Mouse (Mus musculus): Measurements from ENCODE around the gene Capn3. TPM values are rescaled to one million over a fixed set of nuclear protein-coding genes. Genes with fewer than 3 reads are reported as not detected.

Capn3 gene
- 5.5 and 7.8 TPM in 2 replicates for polyA plus RNA-seq (2016; fragmentation: Nextera tagmentation; extraction: Ambion mirVana)

DNA sequence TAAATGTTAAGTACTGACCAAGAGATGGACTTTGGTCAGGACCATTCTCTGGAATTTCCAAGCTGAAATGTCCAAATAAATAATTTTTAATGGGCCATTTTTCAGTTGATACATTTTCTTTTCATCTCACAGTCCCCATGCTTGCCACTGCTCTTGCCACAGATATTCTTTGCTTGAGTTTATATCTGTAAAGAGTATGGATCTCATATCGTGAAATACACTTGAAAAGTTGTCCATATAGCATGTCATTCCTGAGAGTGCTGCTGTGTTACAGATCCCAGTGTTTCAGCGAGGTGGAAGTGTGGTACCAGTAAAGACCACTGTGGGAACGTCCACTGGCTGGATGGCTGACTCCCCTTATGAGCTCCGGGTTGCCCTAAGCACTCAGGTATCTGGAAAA, at the start of gene Capn3:
TSS of gene Capn3 (plus strand) at position 301 of the 400 bp plus-strand sequence.
- Histone ChIP-seq H3K9me3 (replicated peaks) (peaks cover 5% of the 10 kb centered on the region; the same call in 1 of the 2 replicates), H3K4me3 (no peak within 1 kb of the TSS), H3K27me3 (ENCODE audit: low read depth, poor library complexity, severe bottlenecking) (no peaks in the 10 kb centered on the region), H3K36me3 (no peaks in the 10 kb centered on the region), H3K27ac (replicated peaks) (no peak within 1 kb of the TSS), H3K4me1 (peaks cover 2% of the 10 kb centered on the region; the same call in 1 of the 2 replicates)
- WGBS: 77% methylated on average over 4 of the region's 4 CpGs
- DNase-seq (ENCODE audit: low spot score): no peak

GRCm38 (mm10) chr2:120411096-120411628, 44.7 kb upstream of the Capn3 start:
- WGBS: 90% methylated on average over 3 of the region's 3 CpGs
- peaks cover 12% of the 10 kb centered on the region for H3K36me3 ChIP-seq
- no peaks in the 10 kb centered on the region for H3K27me3 ChIP-seq (ENCODE audit: low read depth, poor library complexity, severe bottlenecking)
- H3K9me3 ChIP-seq (replicated peaks): peaks cover 14% of the 10 kb centered on the region; the same call in 1 of the 2 replicates
- no peak overlapping the region for H3K4me3 ChIP-seq
- no peak for DNase-seq (ENCODE audit: low spot score)
- H3K27ac ChIP-seq (replicated peaks): no peak overlapping the region
- H3K4me1 ChIP-seq: no peaks in the 10 kb centered on the region

GRCm38 (mm10) chr2:120414113-120414512, 41.7 kb upstream of the Capn3 start:
- Histone ChIP-seq H3K4me3 (no peak overlapping the region), H3K27me3 (ENCODE audit: low read depth, poor library complexity, severe bottlenecking) (no peaks in the 10 kb centered on the region), H3K27ac (replicated peaks) (no peak overlapping the region), H3K9me3 (replicated peaks) (no peaks in the 10 kb centered on the region; the same call in 1 of the 2 replicates), H3K36me3 (0 out of 2 replicates have a peak, but pooled peaks cover 4% of the 10 kb centered on the region), H3K4me1 (no peaks in the 10 kb centered on the region)
- no peak for DNase-seq (ENCODE audit: low spot score)

DNA sequence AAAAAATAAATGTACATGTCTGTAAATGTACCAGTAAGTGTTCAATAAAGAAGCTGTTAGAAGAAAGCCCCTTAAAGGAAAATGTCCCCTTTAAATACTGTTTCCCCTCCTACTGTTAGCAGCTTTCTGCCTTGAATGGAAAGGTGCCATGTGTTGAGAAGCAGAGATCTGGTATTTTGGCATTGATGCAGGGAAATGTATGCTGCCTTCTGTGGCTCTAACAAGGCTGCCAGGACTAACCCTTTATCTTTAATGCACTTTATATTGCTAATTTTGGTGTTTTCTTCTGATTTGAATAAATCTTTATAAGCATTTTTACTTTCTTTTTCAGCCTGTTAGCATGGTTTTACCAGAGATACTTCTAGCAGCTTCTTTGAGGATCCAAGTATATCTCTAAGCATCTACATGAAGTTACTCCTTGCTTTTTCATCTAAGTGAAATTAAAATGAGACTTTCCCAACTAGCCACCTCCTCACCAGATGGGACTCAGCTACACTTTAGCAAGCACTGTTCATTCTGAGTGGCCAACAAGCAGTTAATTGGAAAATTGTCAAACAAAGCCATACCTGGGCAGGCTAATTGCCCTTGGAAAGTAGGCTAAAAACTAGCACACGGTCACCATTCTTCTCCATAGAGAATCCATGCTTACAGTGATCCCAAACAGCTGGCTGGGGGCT, 40.9 kb upstream of the Capn3 start:
- H3K27me3 ChIP-seq (ENCODE audit: low read depth, poor library complexity, severe bottlenecking): no peaks in the 10 kb centered on the region
- DNase-seq (ENCODE audit: low spot score): no peak
- no peak overlapping the region for H3K4me3 ChIP-seq
- 0 out of 2 replicates have a peak, but pooled peaks cover 4% of the 10 kb centered on the region for H3K36me3 ChIP-seq
- H3K27ac ChIP-seq (replicated peaks): no peak overlapping the region
- no peaks in the 10 kb centered on the region; the same call in 1 of the 2 replicates for H3K9me3 ChIP-seq (replicated peaks)
- WGBS: 84% methylated on average over 1 of the region's 1 CpGs
- no peaks in the 10 kb centered on the region for H3K4me1 ChIP-seq

DNA sequence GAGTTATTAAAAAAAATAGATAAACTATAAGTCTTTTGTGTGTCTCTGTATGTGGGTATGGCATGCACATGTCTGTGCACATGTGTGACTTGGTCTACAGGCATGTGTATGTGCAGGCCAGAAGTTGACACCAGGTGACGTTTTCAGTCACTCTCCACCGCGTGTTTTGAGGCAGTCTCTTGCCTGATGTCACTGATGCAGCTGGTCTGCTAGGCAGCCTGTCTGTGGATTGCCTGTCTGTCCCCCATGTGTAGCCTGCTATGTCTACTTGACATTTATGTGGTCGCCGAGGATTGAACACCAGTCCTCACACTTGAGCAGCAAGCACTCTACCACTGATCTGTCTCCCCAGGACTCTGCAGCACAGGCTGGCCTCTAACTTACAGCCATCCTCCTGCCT, 31.4 kb upstream of the Capn3 start:
- H3K27me3 ChIP-seq (ENCODE audit: low read depth, poor library complexity, severe bottlenecking): no peaks in the 10 kb centered on the region
- H3K4me1 ChIP-seq: no peaks in the 10 kb centered on the region
- H3K36me3 ChIP-seq: no peaks in the 10 kb centered on the region
- H3K9me3 ChIP-seq (replicated peaks): no peaks in the 10 kb centered on the region
- H3K27ac ChIP-seq (replicated peaks): no peak overlapping the region
- 85% methylated on average over 5 of the region's 5 CpGs for whole genome bisulfite sequencing
- H3K4me3 ChIP-seq: no peak overlapping the region
- DNase-seq (ENCODE audit: low spot score): no peak

- Histone ChIP-seq H3K27me3 (ENCODE audit: low read depth, poor library complexity, severe bottlenecking) (no peaks in the 10 kb centered on the region), H3K4me1 (no peaks in the 10 kb centered on the region), H3K4me3 (no peak overlapping the region), H3K36me3 (no peaks in the 10 kb centered on the region), H3K9me3 (replicated peaks) (no peaks in the 10 kb centered on the region), H3K27ac (replicated peaks) (no peak overlapping the region)
- DNase-seq (ENCODE audit: low spot score): no peak
- 94% methylated on average over 1 of the region's 1 CpGs for WGBS
These were observed 11.3 kb upstream of the Capn3 start for GRCm38 (mm10) chr2:120444486-120444885.

DNA sequence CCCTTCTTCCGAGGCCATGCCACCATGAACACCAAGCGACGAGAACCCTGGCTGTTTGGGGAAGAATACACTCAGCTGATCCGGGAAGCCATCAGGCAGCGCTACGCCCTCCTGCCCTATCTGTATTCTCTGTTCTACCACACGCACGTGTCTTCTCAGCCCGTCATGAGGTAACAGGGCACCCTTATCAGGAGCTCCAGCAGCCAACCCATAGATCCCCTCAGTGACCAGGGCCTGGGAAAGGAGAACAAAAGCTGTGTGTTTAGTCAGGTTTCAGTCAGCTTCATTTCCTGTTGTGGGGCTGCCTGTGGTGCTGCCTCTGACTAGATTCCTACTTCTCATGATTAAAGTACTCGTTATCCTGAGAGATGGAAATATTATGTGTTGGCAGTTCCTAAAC, 9.4 kb upstream of the Capn3 start:
- H3K9me3 ChIP-seq (replicated peaks): no peaks in the 10 kb centered on the region
- no peaks in the 10 kb centered on the region for H3K27me3 ChIP-seq (ENCODE audit: low read depth, poor library complexity, severe bottlenecking)
- peaks cover 8% of the 10 kb centered on the region; the same call in 1 of the 2 replicates for H3K4me1 ChIP-seq
- no peaks in the 10 kb centered on the region for H3K36me3 ChIP-seq
- DNase-seq (ENCODE audit: low spot score): no peak
- no peak overlapping the region for H3K27ac ChIP-seq (replicated peaks)
- no peak overlapping the region for H3K4me3 ChIP-seq
- WGBS: 88% methylated on average over 10 of the region's 10 CpGs

DNA sequence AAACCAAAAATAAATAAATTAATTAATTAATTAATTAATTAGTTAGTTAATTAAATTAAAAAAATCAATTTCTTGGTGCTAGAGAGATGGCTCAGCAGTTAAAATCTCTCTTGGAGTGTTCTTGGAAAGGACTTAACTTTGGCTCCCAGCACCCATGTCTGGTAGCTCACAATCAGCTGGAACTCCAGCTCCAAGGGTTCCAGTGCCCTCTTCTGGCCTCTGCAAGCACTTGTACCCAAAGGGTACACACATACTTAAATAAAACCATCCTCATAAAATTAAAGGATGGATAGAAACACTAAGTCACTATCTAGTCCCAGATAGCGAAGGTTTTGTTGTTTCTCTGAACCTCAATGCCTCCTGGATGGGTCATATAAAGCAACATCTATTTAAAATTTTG, 8.5 kb upstream of the Capn3 start:
- Histone ChIP-seq H3K4me1 (peaks cover 8% of the 10 kb centered on the region; the same call in 1 of the 2 replicates), H3K27me3 (ENCODE audit: low read depth, poor library complexity, severe bottlenecking) (no peaks in the 10 kb centered on the region), H3K27ac (replicated peaks) (no peak overlapping the region), H3K9me3 (replicated peaks) (no peaks in the 10 kb centered on the region), H3K4me3 (no peak overlapping the region), H3K36me3 (no peaks in the 10 kb centered on the region)
- no peak for DNase-seq (ENCODE audit: low spot score)
- 89% methylated on average over 1 of the region's 1 CpGs for WGBS

DNA sequence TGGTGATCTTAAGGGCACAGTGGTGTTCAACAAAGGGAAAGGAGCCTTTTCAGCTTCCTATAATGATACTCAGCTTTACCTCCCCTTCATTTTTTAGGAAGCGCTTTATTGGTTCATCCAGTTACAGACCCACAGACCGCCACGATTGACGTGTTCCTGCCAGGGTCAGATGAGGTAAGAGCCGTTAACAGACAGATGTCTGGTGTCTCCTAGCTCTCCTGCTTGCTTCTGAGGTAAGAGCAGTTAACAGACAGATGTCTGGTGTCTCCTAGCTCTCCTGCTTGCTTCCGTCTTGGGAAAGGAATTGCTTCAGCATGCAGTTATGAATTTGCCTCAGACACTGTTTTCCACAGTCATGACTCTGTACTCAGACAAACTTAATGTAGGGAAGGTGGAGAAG, 5.1 kb upstream of the Capn3 start:
- H3K4me1 ChIP-seq: peaks cover 8% of the 10 kb centered on the region; the same call in 1 of the 2 replicates
- 78% methylated on average over 6 of the region's 6 CpGs for WGBS
- no peaks in the 10 kb centered on the region for H3K27me3 ChIP-seq (ENCODE audit: low read depth, poor library complexity, severe bottlenecking)
- DNase-seq (ENCODE audit: low spot score): no peak
- H3K36me3 ChIP-seq: no peaks in the 10 kb centered on the region
- H3K9me3 ChIP-seq (replicated peaks): peaks cover 5% of the 10 kb centered on the region; the same call in 1 of the 2 replicates
- no peak overlapping the region for H3K27ac ChIP-seq (replicated peaks)
- no peak overlapping the region for H3K4me3 ChIP-seq

DNA sequence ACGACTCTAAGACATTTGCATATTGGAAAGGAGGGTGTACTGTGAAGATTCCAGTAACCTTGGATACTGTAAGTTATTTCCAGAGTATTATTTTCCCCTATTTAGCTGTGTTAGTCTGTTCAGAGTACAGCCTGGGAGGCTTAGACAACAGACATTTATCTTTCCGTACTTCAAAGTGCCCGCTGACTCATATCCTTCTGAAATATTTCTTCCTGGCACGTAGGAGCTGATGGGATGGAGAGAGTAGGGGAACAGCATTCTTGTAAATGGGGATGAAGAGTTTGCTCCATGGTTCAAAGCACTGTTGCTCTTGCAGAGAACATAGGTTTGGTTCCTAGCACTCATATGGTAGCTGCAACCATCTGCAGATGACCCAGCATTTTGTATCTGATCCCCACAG, 3.2 kb upstream of the Capn3 start:
- Histone ChIP-seq H3K4me3 (no peak overlapping the region), H3K9me3 (replicated peaks) (peaks cover 5% of the 10 kb centered on the region; the same call in 1 of the 2 replicates)
- 91% methylated on average over 4 of the region's 4 CpGs for WGBS

GRCm38 (mm10) chr2:120454987-120455386, 832 bp upstream of the Capn3 start:
- peaks cover 5% of the 10 kb centered on the region; the same call in 1 of the 2 replicates for H3K9me3 ChIP-seq (replicated peaks)
- no peaks in the 10 kb centered on the region for H3K27me3 ChIP-seq (ENCODE audit: low read depth, poor library complexity, severe bottlenecking)
- no peak overlapping the region for H3K4me3 ChIP-seq
- peaks cover 8% of the 10 kb centered on the region; the same call in 1 of the 2 replicates for H3K4me1 ChIP-seq
- 87% methylated on average over 2 of the region's 2 CpGs for WGBS
- H3K36me3 ChIP-seq: no peaks in the 10 kb centered on the region
- DNase-seq (ENCODE audit: low spot score): no peak
- no peak overlapping the region for H3K27ac ChIP-seq (replicated peaks)

More for the DNA sequence above, 3.2 kb upstream of the Capn3 start:
- H3K27me3 ChIP-seq (ENCODE audit: low read depth, poor library complexity, severe bottlenecking): no peaks in the 10 kb centered on the region
- DNase-seq (ENCODE audit: low spot score): no peak
- no peak overlapping the region for H3K27ac ChIP-seq (replicated peaks)
- H3K36me3 ChIP-seq: no peaks in the 10 kb centered on the region
- H3K4me1 ChIP-seq: peaks cover 8% of the 10 kb centered on the region; the same call in 1 of the 2 replicates

GRCm38 (mm10) chr2:120460216-120460615, 4.4 kb downstream of the Capn3 start:
- no peak overlapping the region for H3K4me3 ChIP-seq
- no peaks in the 10 kb centered on the region for H3K36me3 ChIP-seq
- no peak overlapping the region for H3K27ac ChIP-seq (replicated peaks)
- WGBS: 93% methylated on average over 4 of the region's 4 CpGs
- H3K27me3 ChIP-seq (ENCODE audit: low read depth, poor library complexity, severe bottlenecking): no peaks in the 10 kb centered on the region
- H3K9me3 ChIP-seq (replicated peaks): no peaks in the 10 kb centered on the region
- no peaks in the 10 kb centered on the region for H3K4me1 ChIP-seq
- no peak for DNase-seq (ENCODE audit: low spot score)

GRCm38 (mm10) chr2:120463328-120463727, 7.5 kb downstream of the Capn3 start:
- H3K9me3 ChIP-seq (replicated peaks): no peaks in the 10 kb centered on the region
- no peak overlapping the region for H3K27ac ChIP-seq (replicated peaks)
- no peaks in the 10 kb centered on the region for H3K27me3 ChIP-seq (ENCODE audit: low read depth, poor library complexity, severe bottlenecking)
- no peaks in the 10 kb centered on the region for H3K4me1 ChIP-seq
- H3K4me3 ChIP-seq: no peak overlapping the region
- DNase-seq (ENCODE audit: low spot score): no peak
- 94% methylated on average over 7 of the region's 7 CpGs for WGBS
- no peaks in the 10 kb centered on the region for H3K36me3 ChIP-seq

Measured in midbrain, embryonic 10.5 days (tissue).